Mouse (Mus musculus): ENCODE measurements around the gene Churc1. TPM values are rescaled to one million over a fixed set of nuclear protein-coding genes. Genes with fewer than 3 reads are reported as not detected.
"Not testable (repeated sequence)": the region's sequence is repeated elsewhere in the genome, so short reads cannot be mapped to it uniquely, and the experiment has no call there.

Gene Churc1
- total RNA-seq, 1 experiment from 2014 or later: 75.3 TPM

- not testable (repeated sequence) for DNase-seq
These were observed 27.2 kb downstream of the Churc1 start for GRCm38 (mm10) chr12:76792540-76792939.

- DNase-seq: no peak
These were observed 30.0 kb downstream of the Churc1 start, which contains the start of gene Gpx2 for GRCm38 (mm10) chr12:76795350-76795749. Gpx2 (minus strand) TSS chr12:76795554.

GRCm38 (mm10) chr12:76796938-76797539 lies 31.7 kb downstream of the Churc1 start:
- no peak for DNase-seq

GRCm38 (mm10) chr12:76798008-76798720 lies 32.8 kb downstream of the Churc1 start:
- no peak for DNase-seq

GRCm38 (mm10) chr12:76803028-76803427 lies 37.7 kb downstream of the Churc1 start:
- no peak for DNase-seq

- peak; percentile 78 for DNase-seq
These were observed 38.4 kb downstream of the Churc1 start for GRCm38 (mm10) chr12:76803700-76804252.

GRCm38 (mm10) chr12:76805056-76805811 lies 39.9 kb downstream of the Churc1 start:
- peak; percentile 44 for DNase-seq

GRCm38 (mm10) chr12:76807796-76808195 lies 42.5 kb downstream of the Churc1 start:
- DNase-seq: no peak

GRCm38 (mm10) chr12:76810491-76810890 lies 45.2 kb downstream of the Churc1 start:
- DNase-seq: no peak

GRCm38 (mm10) chr12:76811006-76811405 lies 45.7 kb downstream of the Churc1 start:
- DNase-seq: no peak

- DNase-seq: no peak
These were observed 48.2 kb downstream of the Churc1 start for GRCm38 (mm10) chr12:76813543-76813942.

- DNase-seq: no peak
These were observed 48.8 kb downstream of the Churc1 start for GRCm38 (mm10) chr12:76814120-76814519.

- no peak for DNase-seq
These were observed 51.4 kb downstream of the Churc1 start for GRCm38 (mm10) chr12:76816720-76817119.

GRCm38 (mm10) chr12:76817176-76817575 lies 51.8 kb downstream of the Churc1 start:
- DNase-seq: no peak

- no peak for DNase-seq
These were observed 52.8 kb downstream of the Churc1 start for GRCm38 (mm10) chr12:76818120-76818519.

- DNase-seq: no peak
These were observed 53.6 kb downstream of the Churc1 start for GRCm38 (mm10) chr12:76818908-76819307.

- DNase-seq: no peak
These were observed 54.5 kb downstream of the Churc1 start for GRCm38 (mm10) chr12:76819816-76820215.

- no peak for DNase-seq
These were observed 55.3 kb downstream of the Churc1 start for GRCm38 (mm10) chr12:76820615-76821014.

- peak; percentile 49 for DNase-seq
These were observed 56.8 kb downstream of the Churc1 start for GRCm38 (mm10) chr12:76822002-76822650.

- peak; percentile 18 for DNase-seq
These were observed 57.3 kb downstream of the Churc1 start, which contains the start of gene Rab15 for GRCm38 (mm10) chr12:76822651-76823041. Rab15 (minus strand) TSS chr12:76822908.

GRCm38 (mm10) chr12:76825283-76825682 lies 59.9 kb downstream of the Churc1 start:
- no peak for DNase-seq

GRCm38 (mm10) chr12:76832704-76833103 lies 67.4 kb downstream of the Churc1 start:
- peak; percentile 17 for DNase-seq
